In the genomic region with DNA sequence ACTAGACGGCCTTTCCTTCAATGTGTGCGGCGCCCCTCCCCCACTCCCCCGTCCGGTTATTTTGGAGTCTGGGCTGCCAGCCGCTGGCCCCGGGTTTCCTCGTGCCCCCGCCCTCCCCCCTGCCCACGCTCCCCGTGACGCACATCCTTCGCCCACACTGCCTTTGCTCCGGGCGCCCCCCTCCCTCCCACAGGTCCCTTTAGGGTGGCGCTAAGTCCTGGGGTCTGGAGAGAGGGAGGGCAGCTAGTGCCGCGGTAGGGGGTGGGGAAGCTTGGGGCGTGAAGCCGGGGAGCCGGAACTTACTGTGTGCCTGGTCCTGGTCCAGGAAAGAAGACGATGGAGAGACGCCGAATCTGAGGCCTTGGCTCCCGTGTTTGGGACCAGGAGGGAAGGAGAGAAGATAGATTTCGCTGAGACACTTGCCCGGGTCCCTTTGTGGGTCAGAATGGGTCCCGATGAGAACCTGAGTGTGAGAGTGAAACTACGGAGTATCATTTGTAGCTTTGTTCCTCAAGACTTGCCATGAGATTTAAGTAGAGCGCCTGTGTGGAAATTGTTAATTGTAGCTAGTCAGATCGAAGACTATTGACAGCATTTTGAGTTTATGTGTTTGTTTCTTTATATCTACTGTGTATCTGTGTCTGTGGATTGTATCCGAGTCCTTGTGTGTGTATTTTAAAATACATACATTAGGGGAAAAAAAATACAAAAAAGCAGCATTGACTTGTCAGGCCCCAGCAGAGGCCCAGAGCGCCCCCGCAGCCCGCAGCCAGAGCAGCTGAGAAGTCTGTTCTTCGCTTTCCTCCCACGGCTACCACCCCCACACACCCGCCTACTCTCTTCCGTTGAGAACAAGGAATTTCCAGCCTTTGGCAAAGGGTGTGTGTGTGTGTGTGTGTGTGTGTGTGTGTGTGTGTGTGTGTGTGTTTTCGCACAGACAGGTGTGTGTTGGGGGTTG, we compare ENCODE assay signal across 8 mouse cellular contexts. TPM values are rescaled to one million over a fixed set of nuclear protein-coding genes. Genes with fewer than 3 reads are reported as not detected.
DNase-seq lines count a peak whose midpoint lies in the region; ATAC-seq and TF ChIP-seq lines count a peak whose summit lies in the region.

A gene (minus strand): TSS at position 476 of the 958 bp plus-strand sequence.

- H3K4me3 ChIP-seq in forebrain, embryonic 11.5 days (ENCODE audit: low read depth, low read length): peak within 1 kb of the TSS; percentile 54
- H3K4me3 ChIP-seq in heart, postnatal 0 days (ENCODE audit: low read depth, low read length): peak within 1 kb of the TSS; percentile 65
- peak within 1 kb of the TSS; percentile 69 for H3K4me3 ChIP-seq in lung, adult 2 months (replicated peaks; ENCODE audit: extremely low read depth, low read depth, low read length)
- peak within 1 kb of the TSS; percentile 54 for H3K4me3 ChIP-seq in neural tube, embryonic 15.5 days (replicated peaks)
- peak within 1 kb of the TSS; percentile 61 for H3K4me3 ChIP-seq in thymus, adult 2 months (ENCODE audit: control insufficient read depth, insufficient read depth, low read length)

- peaks cover 24% of the 10 kb centered on the region for H3K4me1 ChIP-seq in forebrain, embryonic 11.5 days (replicated peaks; ENCODE audit: control insufficient read depth, insufficient read depth, low read length)
- H3K4me1 ChIP-seq in heart, postnatal 0 days (ENCODE audit: control insufficient read depth, insufficient read depth): peaks cover 32% of the 10 kb centered on the region
- peaks cover 17% of the 10 kb centered on the region for H3K4me1 ChIP-seq in lung, adult 2 months (ENCODE audit: control insufficient read depth, insufficient read depth, low read length)
- peaks cover 46% of the 10 kb centered on the region for H3K4me1 ChIP-seq in neural tube, embryonic 15.5 days
- peaks cover 51% of the 10 kb centered on the region for H3K4me1 ChIP-seq in thymus, adult 2 months (replicated peaks; ENCODE audit: control insufficient read depth, insufficient read depth, low read length)

- peaks cover 49% of the 10 kb centered on the region for H3K27me3 ChIP-seq in forebrain, embryonic 11.5 days (ENCODE audit: control insufficient read depth, insufficient read depth, low read length)
- no peaks in the 10 kb centered on the region for H3K27me3 ChIP-seq in heart, postnatal 0 days (ENCODE audit: control insufficient read depth, insufficient read depth, low read length)
- peaks cover 53% of the 10 kb centered on the region for H3K27me3 ChIP-seq in neural tube, embryonic 15.5 days (replicated peaks)
- no peaks in the 10 kb centered on the region for H3K27me3 ChIP-seq in thymus, adult 2 months (ENCODE audit: control insufficient read depth, insufficient read depth, low read length)

- peak within 1 kb of the TSS; percentile 55 for H3K9ac ChIP-seq in forebrain, embryonic 11.5 days (ENCODE audit: low read length)
- peak within 1 kb of the TSS; percentile 68 for H3K9ac ChIP-seq in heart, postnatal 0 days (replicated peaks; ENCODE audit: low read depth, low read length)
- peak within 1 kb of the TSS; percentile 44 for H3K9ac ChIP-seq in neural tube, embryonic 15.5 days (replicated peaks)

- peak within 1 kb of the TSS; percentile 64 for H3K4me2 ChIP-seq in forebrain, embryonic 11.5 days (ENCODE audit: low read depth, low read length, severe bottlenecking)
- peak within 1 kb of the TSS; percentile 71 for H3K4me2 ChIP-seq in heart, postnatal 0 days (ENCODE audit: low read depth, low read length)
- peak within 1 kb of the TSS; percentile 96 for H3K4me2 ChIP-seq in neural tube, embryonic 15.5 days

- no peaks in the 10 kb centered on the region for H3K36me3 ChIP-seq in forebrain, embryonic 11.5 days (ENCODE audit: control insufficient read depth, insufficient read depth, low read length)
- peaks cover 16% of the 10 kb centered on the region for H3K36me3 ChIP-seq in heart, postnatal 0 days (replicated peaks; ENCODE audit: control insufficient read depth, insufficient read depth, low read length)
- H3K36me3 ChIP-seq in neural tube, embryonic 15.5 days: no peaks in the 10 kb centered on the region
- no peaks in the 10 kb centered on the region for H3K36me3 ChIP-seq in thymus, adult 2 months (ENCODE audit: control insufficient read depth, insufficient read depth, low read length)

- peak; percentile 83 for TF ChIP-seq POLR2A in lung, adult 2 months (IDR thresholded peaks at IDR 0.05; ENCODE audit: borderline replicate concordance, extremely low read depth, low read depth, low read length)
- TF ChIP-seq POLR2A in thymus, adult 2 months (IDR thresholded peaks at IDR 0.05; ENCODE audit: control insufficient read depth, extremely low read depth, insufficient read depth, low read length, poor library complexity): no peak

- TF ChIP-seq EP300 in heart, postnatal 0 days (IDR thresholded peaks at IDR 0.05; ENCODE audit: low read depth): no peak

- peak; percentile 94 for DNase-seq in CD4-positive, CD25-positive, alpha-beta regulatory T cell, adult 2 months (ENCODE audit: low read depth, low spot score)
- peak; percentile 81 for DNase-seq in adrenal gland, postnatal 25 days
- peak; percentile 77 for DNase-seq in forebrain, embryonic 11.5 days (ENCODE audit: low spot score)
- peak; percentile 87 for DNase-seq in heart, postnatal 0 days (ENCODE audit: low spot score)
- peak; percentile 84 to 91 for DNase-seq in kidney, postnatal 36 days
- peak; percentile 79 for DNase-seq in lung, adult 2 months
- peak; percentile 83 for DNase-seq in thymus, adult 2 months

- no peaks in the 10 kb centered on the region for H3K9me3 ChIP-seq in forebrain, embryonic 11.5 days (ENCODE audit: control insufficient read depth, low read length)
- no peaks in the 10 kb centered on the region for H3K9me3 ChIP-seq in heart, postnatal 0 days (replicated peaks; ENCODE audit: control insufficient read depth, low read length)
- no peaks in the 10 kb centered on the region for H3K9me3 ChIP-seq in neural tube, embryonic 15.5 days (replicated peaks)

- WGBS in forebrain, embryonic 11.5 days: 3% methylated on average over 39 of the region's 40 CpGs
- WGBS in heart, postnatal 0 days: 2% methylated on average over 37 of the region's 40 CpGs
- 1% methylated on average over 39 of the region's 40 CpGs for WGBS in lung, adult 2 months
- 3% methylated on average over 38 of the region's 40 CpGs for WGBS in neural tube, embryonic 15.5 days
- 2% methylated on average over 40 of the region's 40 CpGs for WGBS in thymus, adult 2 months

- H3K27ac ChIP-seq in forebrain, embryonic 11.5 days (ENCODE audit: low read depth, low read length): peak within 1 kb of the TSS; percentile 75
- H3K27ac ChIP-seq in heart, postnatal 0 days (ENCODE audit: low read depth): peak within 1 kb of the TSS; percentile 96
- H3K27ac ChIP-seq in neural tube, embryonic 15.5 days (replicated peaks): peak within 1 kb of the TSS; percentile 78
- H3K27ac ChIP-seq in thymus, adult 2 months (ENCODE audit: control insufficient read depth, insufficient read depth, low read length): peak within 1 kb of the TSS; percentile 91

- peak; percentile 19; the same call in 1 of the 2 replicates for ATAC-seq in forebrain, embryonic 11.5 days (replicated peaks; ENCODE audit: low FRiP score)
- ATAC-seq in heart, postnatal 0 days (ENCODE audit: insufficient read depth, low read depth): peak; percentile 61
- ATAC-seq in neural tube, embryonic 15.5 days (ENCODE audit: low FRiP score): no peak

- TF ChIP-seq CTCF in heart, postnatal 0 days (IDR thresholded peaks at IDR 0.05; ENCODE audit: low read depth): 0 out of 2 replicates have a peak, but pooled peaks have one; percentile 1
- TF ChIP-seq CTCF in lung, adult 2 months (IDR thresholded peaks at IDR 0.05; ENCODE audit: insufficient read depth, low read length): no peak
- TF ChIP-seq CTCF in thymus, adult 2 months (IDR thresholded peaks at IDR 0.05; ENCODE audit: borderline replicate concordance, control insufficient read depth, extremely low read depth, insufficient read depth, low read length, poor library complexity): no peak

RNA-seq across cellular contexts. Expression of the gene that starts here (rescaled TPM):
- 19.0 and 21.7 TPM in 2 replicates for total RNA-seq in adrenal gland, postnatal 25 days (2021)
- 4.9 and 5.5 TPM in 2 replicates for polyA plus RNA-seq in forebrain, embryonic 11.5 days (2014; fragmentation: Nextera tagmentation; extraction: Ambion mirVana)
- 15.3 and 17.0 TPM in 2 replicates for total RNA-seq in heart, postnatal 0 days (2014; rRNA removed; ENCODE audit: low replicate concordance)
- 4.0 and 5.3 TPM in 2 replicates for polyA plus RNA-seq in heart, postnatal 0 days (2015; fragmentation: Nextera tagmentation; extraction: Ambion mirVana)
- polyA plus RNA-seq in lung, adult 2 months (2012; rRNA removed): 32.8 and 35.1 TPM in 2 replicates
- polyA plus RNA-seq in neural tube, embryonic 15.5 days (2015; fragmentation: Nextera tagmentation; extraction: Ambion mirVana): 2.5 and 4.8 TPM in 2 replicates
- polyA plus RNA-seq in thymus, adult 2 months (2012; rRNA removed): 69.3 and 79.2 TPM in 2 replicates
